Mouse (Mus musculus): ENCODE results near the gene Auts2.

Auts2 gene

GRCm38 (mm10) chr5:131610702-131611101 is 932.4 kb downstream of the Auts2 start:
- DNase-seq (ENCODE audit: low read depth, low spot score) = no peak

DNA sequence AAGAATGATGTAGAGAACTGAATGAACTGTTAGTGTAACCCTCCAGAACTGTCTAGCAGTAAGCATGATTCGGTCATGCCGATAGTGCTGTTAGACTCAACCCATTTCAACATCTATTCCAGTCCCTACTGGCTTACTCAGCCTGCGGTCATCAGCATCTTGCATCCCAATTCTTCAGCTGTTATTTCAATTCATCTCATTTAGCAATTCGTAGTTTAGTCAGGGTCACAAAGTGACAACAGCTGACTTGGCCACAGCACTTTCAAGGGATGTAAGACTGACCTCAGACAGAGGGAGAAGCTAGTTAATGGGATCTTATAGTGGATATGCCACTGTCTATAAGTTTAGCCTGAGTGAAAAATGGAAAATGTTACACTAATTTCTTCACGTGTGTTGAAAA is 936.4 kb downstream of the Auts2 start:
- DNase-seq (ENCODE audit: low read depth, low spot score) = no peak

- no peak for DNase-seq (ENCODE audit: low read depth, low spot score)
Observed at GRCm38 (mm10) chr5:131601934-131602692, 941.0 kb downstream of the Auts2 start.

DNA sequence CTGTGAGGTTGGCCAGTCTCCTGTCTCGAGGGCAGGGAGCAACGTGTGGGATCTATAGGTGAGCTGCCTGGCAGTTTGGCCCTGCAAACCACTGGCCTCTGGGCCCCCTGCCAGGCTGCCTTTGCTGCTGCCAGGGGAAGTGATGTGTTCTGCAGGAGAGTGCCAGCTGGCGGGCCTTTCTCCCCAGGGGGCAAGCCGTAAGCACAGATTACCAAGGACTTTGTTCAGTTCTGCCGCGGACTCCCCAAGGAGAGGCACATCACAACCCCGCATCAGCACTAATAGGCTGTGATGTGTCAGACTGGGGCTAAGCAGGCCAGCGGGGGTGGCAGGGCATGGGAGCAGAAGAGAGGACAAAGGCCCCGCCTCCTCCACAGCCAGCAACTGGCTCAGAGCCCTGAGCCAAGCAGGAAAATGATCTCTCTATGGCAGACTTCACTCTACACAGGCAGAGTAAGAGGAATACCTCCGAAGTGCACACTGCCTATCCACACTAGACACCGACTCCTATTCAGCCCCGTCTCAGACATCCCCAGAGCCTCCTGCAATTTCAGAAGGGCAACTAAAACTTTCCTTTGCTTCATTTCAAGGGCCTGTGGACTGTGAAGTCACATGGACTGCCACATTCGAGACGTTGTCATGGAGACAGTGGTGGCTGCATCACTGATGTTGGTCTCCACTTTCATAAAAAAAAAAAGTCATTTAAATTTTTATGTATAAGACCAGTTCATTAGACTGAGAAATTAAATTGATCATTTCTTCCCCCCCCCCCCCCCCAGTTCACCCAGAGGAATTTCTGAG is 942.6 kb downstream of the Auts2 start:
- no peak for DNase-seq (ENCODE audit: low read depth, low spot score)

DNA sequence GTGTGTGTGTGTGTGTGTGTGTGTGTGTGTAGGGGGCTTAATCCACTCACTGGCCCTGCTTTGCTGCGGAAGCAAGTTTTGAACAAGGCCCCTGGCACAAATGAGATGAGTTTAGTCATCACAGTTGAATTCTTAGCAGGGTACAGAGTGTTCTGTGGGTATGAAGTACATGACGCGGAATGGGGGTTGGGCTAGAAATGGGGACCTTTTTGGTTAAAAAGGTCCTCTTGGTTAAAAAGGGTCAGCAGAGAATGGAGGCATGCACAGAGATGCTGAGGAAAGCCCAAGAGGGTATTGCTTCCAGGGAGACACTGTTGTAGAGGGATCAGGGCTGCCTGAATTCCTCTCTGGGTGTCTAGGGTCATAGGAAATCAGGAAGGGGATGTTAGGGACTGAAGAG is 945.6 kb downstream of the Auts2 start:
- DNase-seq (ENCODE audit: low read depth, low spot score) = no peak

DNA sequence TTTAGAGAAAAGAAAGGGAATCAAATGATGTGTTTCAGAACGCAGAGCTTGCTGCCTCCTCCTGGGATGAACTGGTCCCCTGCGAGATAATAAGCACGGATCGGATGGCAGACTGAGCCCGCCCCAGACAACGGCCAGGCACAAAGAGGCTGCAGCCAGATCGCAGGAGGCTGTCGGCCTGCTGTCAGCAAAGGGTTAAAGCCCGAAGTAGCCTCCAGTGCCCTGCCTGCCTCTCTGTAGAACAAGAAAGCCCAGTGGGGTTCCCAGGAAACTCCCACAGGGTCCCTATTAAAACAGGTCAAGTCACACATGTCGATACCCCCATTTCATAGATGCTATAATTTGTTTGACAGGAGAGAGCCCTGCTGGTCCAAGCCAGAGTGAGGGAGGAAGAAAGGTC is 946.6 kb downstream of the Auts2 start:
- DNase-seq (ENCODE audit: low read depth, low spot score) = no peak

DNA sequence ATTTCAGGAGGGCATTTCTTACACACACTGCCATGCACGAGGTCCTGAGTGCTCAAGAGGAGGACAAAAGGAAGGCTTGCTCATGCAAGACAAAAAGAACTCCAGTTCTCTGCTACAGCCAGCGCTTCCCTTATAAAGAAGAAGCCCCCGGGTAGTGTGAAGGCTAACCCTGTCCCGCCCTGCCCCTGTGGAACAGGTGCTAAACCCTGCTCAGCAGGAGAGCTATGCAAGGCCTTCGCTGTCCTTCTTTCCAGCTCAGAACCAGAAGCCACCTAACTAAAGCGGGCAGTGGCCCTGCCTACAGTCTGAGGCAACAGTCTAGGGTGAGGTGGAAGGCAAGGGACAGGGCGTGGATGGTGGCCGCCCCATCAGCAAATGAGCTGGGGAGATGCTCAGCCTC is 947.4 kb downstream of the Auts2 start:
- DNase-seq (ENCODE audit: low read depth, low spot score) = no peak

DNA sequence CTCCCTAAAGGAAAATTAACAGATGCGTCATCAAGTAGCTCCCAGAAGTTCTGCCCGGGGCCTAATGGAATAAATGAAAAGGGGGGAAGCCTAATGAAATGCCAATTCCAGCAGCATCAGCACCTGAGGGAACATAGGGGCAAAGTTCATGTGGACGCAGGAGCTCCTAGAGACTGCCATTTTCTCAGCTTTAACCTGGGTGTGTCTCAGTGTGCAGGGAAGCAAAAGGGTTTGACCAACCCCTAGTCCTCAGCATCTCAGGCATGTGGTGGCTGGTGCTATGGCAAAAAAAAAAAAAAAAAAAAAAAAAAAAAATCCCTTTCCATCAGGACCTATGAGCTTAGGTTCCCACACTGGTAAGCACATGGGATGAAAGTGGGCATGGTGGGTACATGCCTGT is 948.5 kb downstream of the Auts2 start:
- DNase-seq (ENCODE audit: low read depth, low spot score) = no peak

- DNase-seq (ENCODE audit: low read depth, low spot score) = no peak
Observed at GRCm38 (mm10) chr5:131593261-131593660, 949.9 kb downstream of the Auts2 start.

DNA sequence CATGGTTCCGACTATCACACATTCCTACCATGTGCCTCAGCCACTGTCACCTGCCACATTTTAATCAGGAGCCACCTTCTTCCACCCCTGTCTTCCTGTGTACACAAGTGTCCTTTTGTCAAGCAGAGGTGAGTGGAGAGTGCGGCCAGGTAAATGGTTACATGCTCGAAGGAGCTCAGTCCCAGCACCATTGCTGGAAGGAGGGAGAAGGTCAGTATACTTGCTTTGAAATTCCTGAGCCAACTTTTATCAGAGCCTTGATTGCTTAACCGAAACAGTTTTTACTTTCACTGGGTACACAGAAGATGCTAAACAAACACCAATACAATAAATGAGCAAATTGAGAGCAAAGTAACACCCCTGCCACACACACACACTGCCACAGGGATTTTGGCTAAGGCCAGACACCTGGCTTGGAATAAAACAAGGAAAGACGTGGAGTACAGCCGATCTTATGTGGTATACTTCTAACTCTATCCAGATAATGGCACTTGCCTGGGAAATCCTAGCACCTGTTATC is 953.1 kb downstream of the Auts2 start:
- no peak for DNase-seq (ENCODE audit: low read depth, low spot score)

- DNase-seq (ENCODE audit: low read depth, low spot score) = no peak
Observed at GRCm38 (mm10) chr5:131586332-131586700, 956.8 kb downstream of the Auts2 start.

GRCm38 (mm10) chr5:131585684-131586331 is 957.3 kb downstream of the Auts2 start:
- no peak for DNase-seq (ENCODE audit: low read depth, low spot score)

DNA sequence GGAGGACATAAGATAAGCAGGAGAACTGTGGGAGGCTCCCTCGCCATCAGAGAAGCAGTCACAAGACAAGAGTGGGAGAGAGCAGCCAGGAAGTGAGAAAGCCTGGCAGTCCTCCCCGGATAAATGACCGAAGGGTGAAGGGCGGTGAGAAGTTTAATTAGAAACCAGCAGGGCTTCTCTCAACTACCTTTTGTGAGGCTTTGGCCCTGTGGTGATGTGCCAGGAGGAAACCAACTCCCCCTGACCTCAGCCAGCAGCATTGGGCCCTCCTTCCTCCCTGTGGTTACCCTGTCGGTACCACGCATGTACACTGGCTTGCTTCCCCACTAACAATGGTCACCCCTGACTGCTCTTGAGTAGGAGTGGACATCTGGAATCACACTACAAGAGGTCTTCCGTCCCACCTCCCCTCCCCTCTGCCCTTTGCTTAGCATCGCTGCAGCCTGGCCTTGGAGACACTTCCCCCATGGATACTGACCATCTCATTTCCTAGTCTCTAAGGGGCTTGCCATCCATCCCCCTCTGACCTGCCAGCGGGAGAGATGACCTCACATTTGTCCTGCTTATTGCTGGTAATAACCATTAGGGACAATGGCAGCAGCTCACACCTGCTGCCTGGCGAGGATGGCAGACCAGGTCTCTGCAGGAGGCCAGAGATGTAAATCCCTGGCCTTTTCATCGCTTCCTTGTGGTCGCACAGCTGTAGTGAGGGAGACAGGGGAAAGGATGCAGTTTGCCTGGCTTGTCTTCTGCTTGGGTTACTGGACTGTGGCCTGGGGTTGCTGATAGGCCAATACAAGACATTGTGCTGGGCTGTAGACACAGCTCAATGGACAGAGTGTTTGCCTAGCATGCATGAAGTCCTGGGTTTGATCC is 958.6 kb downstream of the Auts2 start:
- DNase-seq (ENCODE audit: low read depth, low spot score) = no peak

DNA sequence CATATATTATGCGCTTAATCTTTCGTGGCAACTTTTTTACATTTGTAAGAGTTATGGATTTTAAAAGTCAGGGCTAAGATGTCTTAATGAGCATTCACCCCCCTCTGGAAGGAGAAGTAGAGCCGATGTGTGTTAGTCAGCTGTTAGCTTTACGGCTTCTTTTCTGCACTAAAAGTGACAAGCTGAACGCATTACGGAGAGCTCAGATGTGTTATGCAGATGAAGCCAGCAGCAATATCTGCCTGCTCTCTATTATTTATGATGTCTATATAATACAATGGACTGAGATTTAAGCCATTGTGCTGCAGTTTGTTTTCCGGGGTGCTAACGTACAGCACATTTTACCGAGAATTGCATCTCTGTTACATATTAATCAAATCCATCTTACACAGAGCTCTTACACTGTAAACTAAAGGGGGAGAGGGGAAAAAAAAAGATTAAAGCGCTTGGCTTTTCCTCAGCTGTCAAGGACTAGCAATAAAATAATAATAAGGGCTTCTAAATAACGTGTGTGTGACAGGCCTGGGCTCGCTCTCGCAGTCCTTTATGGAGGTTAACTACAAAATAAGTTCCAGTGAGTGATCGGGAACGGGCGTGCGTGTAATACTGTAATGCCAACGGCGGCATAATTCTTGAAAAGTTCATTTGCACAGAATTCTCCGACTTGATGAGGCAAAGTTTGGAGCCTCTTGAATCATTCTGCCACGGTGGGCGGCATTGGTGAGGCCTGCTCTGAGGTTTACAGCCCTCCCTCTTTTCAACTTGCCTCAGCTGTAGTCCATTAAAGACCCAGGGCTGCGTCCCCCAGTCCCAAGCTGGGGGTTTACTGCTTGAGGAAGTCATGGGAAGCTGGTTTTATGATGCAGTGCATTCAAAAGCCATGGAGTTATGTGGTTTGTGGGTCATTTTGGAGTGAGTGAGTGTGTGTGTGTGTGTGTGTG is 961.8 kb downstream of the Auts2 start:
- no peak for DNase-seq (ENCODE audit: low read depth, low spot score)

- DNase-seq (ENCODE audit: low read depth, low spot score) = no peak
Observed at GRCm38 (mm10) chr5:131578737-131579136, 964.4 kb downstream of the Auts2 start.

DNA sequence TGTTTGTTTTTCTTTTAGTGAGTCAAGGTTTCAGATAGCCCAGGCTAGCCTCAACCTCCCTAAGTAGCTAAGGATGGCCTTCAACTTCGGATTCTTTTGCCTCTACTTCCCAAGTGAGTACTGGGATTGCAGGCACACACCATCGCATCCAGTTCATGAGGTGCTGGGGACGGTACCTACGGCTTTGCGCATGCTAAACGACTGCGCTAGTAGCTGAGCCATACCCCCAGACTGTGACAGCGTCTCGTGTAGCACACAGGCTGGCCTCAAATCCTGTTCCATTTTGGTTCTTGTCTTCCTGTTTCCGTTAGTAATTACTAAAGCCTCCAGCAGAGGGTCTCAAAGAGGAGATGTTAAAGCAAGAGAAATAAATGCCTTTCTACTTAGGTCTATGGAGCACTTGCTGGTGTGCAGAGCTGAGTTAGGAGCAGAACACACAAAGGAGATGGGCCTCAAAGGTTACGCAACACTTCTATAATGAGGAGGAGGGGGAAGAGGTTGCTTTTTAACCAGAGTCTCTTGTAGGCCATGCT is 967.3 kb downstream of the Auts2 start:
- no peak for DNase-seq (ENCODE audit: low read depth, low spot score)

- DNase-seq (ENCODE audit: low read depth, low spot score) = no peak
Observed at GRCm38 (mm10) chr5:131575086-131575514, 968.0 kb downstream of the Auts2 start.

DNA sequence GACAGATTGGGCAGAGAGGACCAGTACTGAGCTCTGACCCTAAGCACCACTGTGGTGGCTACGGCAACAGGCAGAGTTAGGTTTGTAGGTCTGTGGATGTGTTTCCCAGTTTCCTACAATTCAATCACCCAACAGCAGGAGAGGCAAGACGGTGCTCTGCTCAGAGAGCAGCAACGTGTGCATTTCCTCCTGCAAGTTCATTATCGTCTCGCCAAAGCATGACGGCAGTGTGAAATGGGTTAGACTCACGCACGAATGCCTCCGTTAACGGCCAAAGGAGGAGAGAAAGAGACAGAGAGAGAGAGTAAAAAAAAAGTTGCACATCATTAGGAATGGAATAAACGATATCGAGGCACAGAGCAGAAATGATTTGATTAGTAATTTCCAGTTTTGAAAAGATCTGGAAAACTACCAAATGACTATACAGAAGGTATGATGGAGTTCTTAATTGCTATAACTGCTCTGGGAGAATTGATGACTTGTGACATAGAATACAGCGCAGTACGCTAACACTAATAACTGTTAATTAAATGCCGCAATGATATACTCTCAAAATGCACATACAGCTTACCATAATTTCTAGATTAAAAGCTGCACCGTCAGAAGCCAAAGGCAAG is 968.6 kb downstream of the Auts2 start:
- DNase-seq (ENCODE audit: low read depth, low spot score) = no peak
